Mouse (Mus musculus) lung, adult 2 months (tissue): ENCODE data around the gene Slpi.

ENCODE experiments used
- CTCF ChIP-seq: fragments of 200-500 bp; IDR thresholded peaks from 2 replicates; pipeline ENCODE4 v1.5.1; 2011; ENCODE audit warnings: mild to moderate bottlenecking, low read length, control low read depth; ENCODE audit not compliant: insufficient read depth
- POLR2A ChIP-seq: fragments of 200-500 bp; IDR thresholded peaks from 2 replicates; pipeline ENCODE4 v1.6.1; 2011; ENCODE audit warnings: low read depth, mild to moderate bottlenecking, control low read depth, low read length, borderline replicate concordance; ENCODE audit errors: extremely low read depth

GRCm38 (mm10) chr2:164431676-164432465 lies 43.0 kb upstream of the Slpi start:
- TF ChIP-seq POLR2A = no peak
- no peak for TF ChIP-seq CTCF
